Mouse (Mus musculus) kidney, embryonic 14.5 days (tissue): ENCODE measurements around the gene Myom1. TPM values are rescaled to one million over a fixed set of nuclear protein-coding genes. Genes with fewer than 3 reads are reported as not detected.

Experiments used
- ATAC-seq: fragments of 200-750 bp; cut with Nextera tagmentation; 2 replicates; pipeline ENCODE4 v1.8.0; 2017; ENCODE audit warnings: moderate number of reproducible peaks, mild to moderate bottlenecking, moderate TSS enrichment, moderate library complexity; ENCODE audit not compliant: low FRiP score, low TSS enrichment
- H3K27ac ChIP-seq: fragments of 300-500 bp; sonication (generic); 2 replicates; pipeline ENCODE4 v1.5.1; 2014; ENCODE audit warnings: low read depth, mild to moderate bottlenecking, low read length, moderate library complexity, mixed read lengths
- H3K27me3 ChIP-seq: fragments of 300-500 bp; sonication (generic); 2 replicates; pipeline ENCODE4 v1.6.1; 2014; ENCODE audit warnings: mild to moderate bottlenecking, low read length; ENCODE audit not compliant: control insufficient read depth, insufficient read depth
- H3K36me3 ChIP-seq: fragments of 300-500 bp; sonication (generic); 2 replicates; pipeline ENCODE4 v1.6.1; 2014; ENCODE audit warnings: low read length, mixed read lengths; ENCODE audit not compliant: control insufficient read depth, insufficient read depth
- H3K4me1 ChIP-seq: fragments of 300-500 bp; sonication (generic); 2 replicates; pipeline ENCODE4 v1.6.1; 2014; ENCODE audit warnings: low read length, mixed read lengths; ENCODE audit not compliant: control insufficient read depth, insufficient read depth
- H3K4me2 ChIP-seq: fragments of 300-500 bp; sonication (generic); replicated peaks from 2 replicates; pipeline ENCODE4 v1.6.1; 2014; ENCODE audit warnings: low read depth, mild to moderate bottlenecking, low read length
- H3K4me3 ChIP-seq: fragments of 300-500 bp; sonication (generic); 2 replicates; pipeline ENCODE4 v1.5.1; 2014; ENCODE audit warnings: mild to moderate bottlenecking, low read length
- H3K9ac ChIP-seq: fragments of 300-500 bp; sonication (generic); 2 replicates; pipeline ENCODE4 v1.6.1; 2014; ENCODE audit warnings: low read depth, mild to moderate bottlenecking, low read length, moderate library complexity
- H3K9me3 ChIP-seq: fragments of 300-500 bp; sonication (generic); 2 replicates; pipeline ENCODE4 v1.6.1; 2016; ENCODE audit warnings: low read length; ENCODE audit not compliant: control insufficient read depth
- WGBS: fragments of 180-500 bp; shearing (Covaris S2); extraction: QIAGEN DNeasy Blood & Tissue Kit; methylation state at CpG from one replicate; pipeline ENCODE4 v1.1.7; 2014; 5-methylcytosine and 5-hydroxymethylcytosine counted together
- polyA plus RNA-seq: library from polyadenylated mRNA; unstranded; fragments of >200 nt; fragmentation: Nextera tagmentation; extraction: Ambion mirVana; gene quantifications from 2 replicates; pipeline ENCODE4 v1.2.1, GENCODE M21; 2014

The Myom1 gene
- polyA plus RNA-seq, 1 experiment from 2014 or later = 3.6 TPM

DNA sequence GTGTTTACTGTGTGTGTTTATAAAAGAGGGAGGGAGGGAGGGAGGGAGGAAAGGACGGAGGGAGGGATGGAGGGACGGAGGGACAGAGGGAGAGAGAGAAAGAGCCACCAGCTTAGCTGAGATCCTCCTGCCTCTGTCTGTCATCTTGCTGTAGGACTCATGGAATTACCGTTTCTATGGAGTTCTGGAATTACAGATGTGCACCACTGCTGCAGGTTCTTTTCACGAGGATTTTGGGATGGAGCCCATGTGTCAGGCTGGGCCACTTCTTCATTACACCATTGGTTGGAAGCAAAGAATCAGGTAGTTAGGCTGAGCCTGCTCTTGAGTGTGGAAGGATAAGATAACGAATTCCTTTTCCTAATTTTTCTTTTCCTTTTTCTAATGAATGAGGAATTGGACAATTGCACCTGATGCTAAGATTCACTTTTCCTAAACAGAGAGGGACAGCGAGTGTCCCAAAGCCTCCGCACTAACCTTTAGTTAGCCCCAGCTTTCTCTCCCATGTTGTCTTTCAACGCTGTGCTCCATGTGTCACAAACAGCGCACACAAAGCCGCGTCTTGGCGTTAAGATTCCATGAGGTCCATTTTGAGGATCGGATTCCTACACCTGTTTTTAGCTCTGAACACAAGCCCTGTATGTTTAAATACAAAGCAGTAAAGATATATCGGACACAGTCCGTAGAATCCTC, 16.3 kb downstream of the Myom1 start:
- no peak overlapping the region for H3K4me3 ChIP-seq
- no peaks in the 10 kb centered on the region for H3K27me3 ChIP-seq
- WGBS = 83% methylated on average over 15 of the region's 15 CpGs
- no peaks in the 10 kb centered on the region for H3K9me3 ChIP-seq
- no peak overlapping the region for H3K9ac ChIP-seq
- H3K27ac ChIP-seq = no peak overlapping the region
- H3K4me2 ChIP-seq = no peak overlapping the region
- peaks cover 15% of the 10 kb centered on the region for H3K4me1 ChIP-seq
- ATAC-seq = no peak
- no peaks in the 10 kb centered on the region for H3K36me3 ChIP-seq

DNA sequence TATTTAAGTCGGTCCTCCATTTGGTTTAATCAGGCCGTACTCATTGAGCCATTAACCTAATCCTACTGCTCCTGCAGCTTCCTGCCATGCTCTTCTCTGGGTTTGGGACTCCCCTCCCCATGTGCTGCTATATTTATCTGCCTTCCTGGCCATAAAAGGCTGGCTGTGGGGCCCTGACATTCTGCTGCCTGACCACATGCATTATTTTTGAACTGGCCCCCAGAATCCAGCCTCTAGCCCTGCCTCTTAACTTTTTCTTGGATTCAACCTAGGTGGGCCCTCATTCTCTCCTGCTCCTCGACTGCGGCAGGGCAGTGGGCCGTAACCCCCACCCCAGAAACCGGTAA, 16.8 kb downstream of the Myom1 start:
- Histone ChIP-seq H3K36me3 (no peaks in the 10 kb centered on the region), H3K9ac (no peak overlapping the region), H3K27me3 (no peaks in the 10 kb centered on the region), H3K27ac (no peak overlapping the region), H3K4me1 (peaks cover 15% of the 10 kb centered on the region), H3K9me3 (no peaks in the 10 kb centered on the region), H3K4me2 (no peak overlapping the region), H3K4me3 (no peak overlapping the region)
- WGBS = 10% methylated on average over 6 of the region's 6 CpGs
- no peak for ATAC-seq

DNA sequence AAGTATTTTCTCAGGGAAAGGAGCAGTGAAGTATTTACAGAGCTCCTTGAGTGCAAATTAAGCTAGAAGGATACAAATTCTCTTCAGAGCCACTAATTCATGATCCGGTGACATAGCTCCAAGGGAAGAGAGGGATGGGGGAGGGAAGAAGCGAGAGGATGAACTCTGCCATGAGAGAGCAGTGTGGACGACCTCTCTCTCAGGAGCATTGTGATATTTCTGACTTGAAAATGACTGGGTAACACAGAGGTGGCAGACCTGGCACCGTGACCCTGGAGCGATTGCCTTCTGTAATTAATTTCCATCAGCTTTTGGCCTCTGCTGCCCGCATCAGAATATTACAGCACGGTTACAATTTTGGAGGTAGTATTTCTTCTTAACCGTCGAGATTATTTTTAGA, 17.4 kb downstream of the Myom1 start:
- no peak overlapping the region for H3K9ac ChIP-seq
- no peaks in the 10 kb centered on the region for H3K27me3 ChIP-seq
- ATAC-seq = no peak
- no peak overlapping the region for H3K4me3 ChIP-seq
- H3K36me3 ChIP-seq = no peaks in the 10 kb centered on the region
- H3K9me3 ChIP-seq = no peaks in the 10 kb centered on the region
- WGBS = 47% methylated on average over 9 of the region's 9 CpGs
- no peak overlapping the region for H3K4me2 ChIP-seq
- no peak overlapping the region for H3K27ac ChIP-seq
- peaks cover 15% of the 10 kb centered on the region for H3K4me1 ChIP-seq

DNA sequence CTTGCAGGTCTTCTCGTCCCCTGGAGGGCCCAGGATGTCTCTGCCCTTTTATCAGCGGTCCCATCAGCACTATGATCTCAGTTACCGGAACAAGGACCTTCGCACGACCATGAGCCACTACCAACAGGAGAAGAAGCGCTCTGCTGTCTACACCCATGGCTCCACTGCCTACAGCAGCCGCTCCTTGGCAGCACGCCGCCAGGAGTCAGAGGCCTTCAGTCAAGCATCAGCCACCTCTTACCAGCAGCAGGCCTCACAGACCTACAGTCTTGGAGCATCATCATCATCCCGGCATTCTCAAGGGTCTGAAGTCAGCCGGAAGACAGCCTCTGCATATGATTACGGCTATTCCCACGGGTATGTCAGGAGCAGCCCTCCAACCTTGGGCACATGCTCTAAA, 20.4 kb downstream of the Myom1 start:
- WGBS = 90% methylated on average over 13 of the region's 13 CpGs
- H3K27me3 ChIP-seq = no peaks in the 10 kb centered on the region
- no peaks in the 10 kb centered on the region for H3K36me3 ChIP-seq
- H3K4me1 ChIP-seq = peaks cover 12% of the 10 kb centered on the region
- H3K4me3 ChIP-seq = no peak overlapping the region
- H3K9ac ChIP-seq = no peak overlapping the region
- H3K4me2 ChIP-seq = no peak overlapping the region
- no peak for ATAC-seq
- no peak overlapping the region for H3K27ac ChIP-seq
- H3K9me3 ChIP-seq = no peaks in the 10 kb centered on the region

DNA sequence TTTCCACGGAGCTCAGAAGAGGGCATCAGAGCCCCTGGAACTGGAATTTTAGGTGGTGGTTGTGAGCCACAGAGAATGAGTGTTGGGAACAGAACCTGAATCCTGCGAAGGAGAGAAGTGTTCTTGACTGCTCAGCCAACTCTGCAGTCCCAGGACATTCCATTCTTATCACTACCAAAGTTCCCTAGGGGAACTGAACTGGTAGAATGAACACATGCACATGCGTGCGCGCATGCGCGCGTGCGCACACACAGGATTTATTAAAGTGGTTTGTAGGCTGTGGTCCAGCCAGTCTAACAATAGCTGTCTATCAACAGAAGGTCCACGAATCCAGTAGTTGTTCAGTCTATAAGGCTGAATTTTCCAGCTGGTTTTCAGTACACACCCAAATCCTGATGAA, 21.6 kb downstream of the Myom1 start:
- Histone ChIP-seq H3K9me3 (no peaks in the 10 kb centered on the region), H3K4me1 (peaks cover 10% of the 10 kb centered on the region), H3K27me3 (no peaks in the 10 kb centered on the region), H3K4me3 (no peak overlapping the region), H3K27ac (no peak overlapping the region), H3K9ac (no peak overlapping the region), H3K4me2 (no peak overlapping the region), H3K36me3 (no peaks in the 10 kb centered on the region)
- no peak for ATAC-seq
- WGBS = 94% methylated on average over 10 of the region's 10 CpGs

DNA sequence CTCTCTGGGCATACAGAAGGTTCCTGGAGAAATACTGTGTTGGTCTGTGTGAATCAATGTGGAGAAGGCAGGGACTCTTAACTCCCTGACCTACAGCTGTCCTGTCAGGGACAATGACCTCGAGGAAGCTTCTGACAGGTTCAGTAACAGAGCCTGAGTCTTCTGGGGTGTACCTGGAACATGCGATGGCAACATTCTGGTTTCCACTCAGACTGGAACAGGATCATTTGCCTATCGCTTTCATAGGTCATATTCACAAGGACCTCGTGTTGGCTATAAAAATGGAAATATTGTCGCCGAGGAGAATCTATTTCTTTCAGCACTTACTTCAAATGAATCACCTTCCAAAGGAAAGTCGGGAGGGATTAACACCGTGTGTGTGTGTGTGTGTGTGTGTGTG, 23.5 kb downstream of the Myom1 start:
- no peaks in the 10 kb centered on the region for H3K4me1 ChIP-seq
- H3K27me3 ChIP-seq = no peaks in the 10 kb centered on the region
- WGBS = 83% methylated on average over 8 of the region's 8 CpGs
- no peak overlapping the region for H3K9ac ChIP-seq
- H3K4me2 ChIP-seq = no peak overlapping the region
- no peak overlapping the region for H3K4me3 ChIP-seq
- H3K9me3 ChIP-seq = no peaks in the 10 kb centered on the region
- no peak for ATAC-seq
- no peaks in the 10 kb centered on the region for H3K36me3 ChIP-seq
- no peak overlapping the region for H3K27ac ChIP-seq

DNA sequence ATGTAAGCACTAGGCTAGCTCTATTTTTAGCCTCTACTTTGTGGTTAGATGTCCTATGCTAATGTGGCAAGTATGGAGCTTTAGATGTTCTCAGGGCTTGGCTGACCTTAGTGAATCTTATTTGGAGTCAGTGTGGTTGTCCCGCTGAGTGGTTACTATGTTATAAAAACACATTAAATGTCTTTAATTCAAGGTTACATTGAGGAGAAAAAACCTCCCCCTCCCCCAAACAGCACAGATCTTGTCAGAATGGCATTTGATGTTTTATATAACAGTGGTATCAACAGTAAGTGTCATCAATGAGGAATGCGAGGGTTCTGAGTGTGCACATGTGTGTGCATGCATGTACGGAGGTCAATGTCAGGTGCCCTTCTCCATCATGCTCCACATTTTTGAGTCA, 24.8 kb downstream of the Myom1 start:
- WGBS = 91% methylated on average over 3 of the region's 3 CpGs
- Histone ChIP-seq H3K27ac (no peak overlapping the region), H3K27me3 (no peaks in the 10 kb centered on the region), H3K4me2 (no peak overlapping the region), H3K36me3 (no peaks in the 10 kb centered on the region), H3K4me1 (no peaks in the 10 kb centered on the region), H3K9ac (no peak overlapping the region), H3K9me3 (no peaks in the 10 kb centered on the region), H3K4me3 (no peak overlapping the region)
- no peak for ATAC-seq

DNA sequence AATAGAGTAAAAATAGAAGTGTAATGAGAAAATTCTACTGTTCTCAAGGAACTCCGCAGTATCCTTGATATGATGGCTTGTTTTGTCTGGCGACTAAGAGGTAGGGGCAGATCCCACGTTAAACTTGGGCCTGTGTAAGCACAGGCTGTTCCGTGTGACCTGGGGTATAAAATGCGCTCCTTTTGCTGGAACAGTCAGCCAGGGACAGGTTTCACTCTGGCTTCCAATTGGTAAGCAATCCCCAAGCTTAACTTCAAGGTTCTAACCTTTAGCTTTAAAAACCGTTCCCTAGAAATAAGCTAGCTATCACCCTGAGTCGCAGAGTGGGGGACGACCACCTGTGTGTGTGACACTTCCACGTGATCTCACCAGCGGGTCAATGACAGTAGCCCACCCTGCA, 30.3 kb downstream of the Myom1 start:
- 82% methylated on average over 10 of the region's 10 CpGs for WGBS
- Histone ChIP-seq H3K4me2 (no peak overlapping the region), H3K4me1 (no peaks in the 10 kb centered on the region), H3K27me3 (no peaks in the 10 kb centered on the region), H3K36me3 (no peaks in the 10 kb centered on the region), H3K4me3 (no peak overlapping the region), H3K9ac (no peak overlapping the region), H3K27ac (no peak overlapping the region), H3K9me3 (no peaks in the 10 kb centered on the region)
- no peak for ATAC-seq

DNA sequence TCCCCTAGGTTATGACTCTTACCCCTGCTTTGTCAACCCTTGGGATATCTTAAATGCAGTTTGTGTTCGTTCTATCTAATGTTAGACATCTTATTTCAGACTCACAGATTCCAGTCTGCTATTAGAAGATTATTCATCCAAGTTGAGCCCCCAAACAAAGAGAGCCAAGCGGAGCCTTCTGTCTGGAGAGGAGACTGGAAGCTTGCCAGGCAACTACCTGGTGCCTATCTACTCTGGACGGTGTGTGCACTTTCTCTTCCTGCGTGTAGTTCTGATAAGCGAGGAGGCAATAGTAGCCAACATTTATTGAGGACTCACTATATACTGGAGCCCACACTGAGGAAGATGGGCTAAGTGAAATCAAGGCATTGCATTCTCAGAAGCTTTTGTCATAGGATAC, 32.0 kb downstream of the Myom1 start:
- no peak for ATAC-seq
- Histone ChIP-seq H3K4me1 (peaks cover 6% of the 10 kb centered on the region; the same call in 1 of the 2 replicates), H3K9ac (no peak overlapping the region), H3K4me2 (no peak overlapping the region), H3K27ac (no peak overlapping the region), H3K27me3 (no peaks in the 10 kb centered on the region), H3K9me3 (no peaks in the 10 kb centered on the region), H3K36me3 (no peaks in the 10 kb centered on the region), H3K4me3 (no peak overlapping the region)
- WGBS = 82% methylated on average over 5 of the region's 5 CpGs
